Mouse (Mus musculus) inflammation-experienced regulatory T-cells, adult 6 months (primary cell): ENCODE measurements around the gene Ankrd44. TPM values are rescaled to one million over a fixed set of nuclear protein-coding genes. Genes with fewer than 3 reads are reported as not detected.

Experiments used
- ATAC-seq: one replicate; pipeline ENCODE4 v1.8.0; 2017
- polyA plus RNA-seq, 3 experiments: library from polyadenylated mRNA; unstranded; fragments of 100-300 nt; shearing (Covaris generic); gene quantifications; one replicate each; pipeline ENCODE4 v1.2.1; 2017

Gene Ankrd44
- polyA plus RNA-seq, 3 experiments from 2014 or later, result 141 to 193 (median 187) TPM

DNA sequence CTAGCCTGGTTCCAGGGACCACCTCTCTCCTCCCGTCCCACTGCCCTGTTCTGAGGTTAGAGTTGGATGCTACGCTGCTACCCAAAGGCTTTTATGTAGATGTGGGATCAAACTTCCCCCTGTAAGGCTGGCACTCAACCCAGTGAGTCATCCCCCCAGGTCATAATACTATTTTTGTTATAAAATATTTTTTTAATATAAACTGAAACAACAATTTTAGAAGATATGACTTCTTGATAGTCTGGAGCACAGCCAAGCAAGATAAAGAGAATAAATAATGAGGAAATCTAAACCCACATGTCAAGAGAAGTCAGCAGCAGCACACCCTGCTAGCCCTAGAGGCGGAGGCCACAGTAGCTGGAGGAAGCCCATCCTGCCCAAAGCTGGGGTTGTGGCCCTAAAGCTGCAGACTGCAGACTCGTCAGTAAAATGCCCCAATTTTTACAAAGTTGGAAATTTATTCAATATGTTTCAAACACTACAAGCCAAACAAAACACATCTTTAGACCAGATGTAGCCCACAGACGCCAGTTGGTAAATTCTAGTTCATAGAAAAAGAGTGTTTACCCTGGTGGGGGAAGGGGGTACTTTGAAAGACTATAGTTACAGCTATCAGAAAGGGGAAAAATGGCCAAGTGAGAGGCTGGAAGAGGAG is 79.7 kb downstream of the Ankrd44 start:
- peak; percentile 26 for ATAC-seq

- ATAC-seq, result no peak
These were observed 81.8 kb downstream of the Ankrd44 start for GRCm38 (mm10) chr1:54844361-54844760.

DNA sequence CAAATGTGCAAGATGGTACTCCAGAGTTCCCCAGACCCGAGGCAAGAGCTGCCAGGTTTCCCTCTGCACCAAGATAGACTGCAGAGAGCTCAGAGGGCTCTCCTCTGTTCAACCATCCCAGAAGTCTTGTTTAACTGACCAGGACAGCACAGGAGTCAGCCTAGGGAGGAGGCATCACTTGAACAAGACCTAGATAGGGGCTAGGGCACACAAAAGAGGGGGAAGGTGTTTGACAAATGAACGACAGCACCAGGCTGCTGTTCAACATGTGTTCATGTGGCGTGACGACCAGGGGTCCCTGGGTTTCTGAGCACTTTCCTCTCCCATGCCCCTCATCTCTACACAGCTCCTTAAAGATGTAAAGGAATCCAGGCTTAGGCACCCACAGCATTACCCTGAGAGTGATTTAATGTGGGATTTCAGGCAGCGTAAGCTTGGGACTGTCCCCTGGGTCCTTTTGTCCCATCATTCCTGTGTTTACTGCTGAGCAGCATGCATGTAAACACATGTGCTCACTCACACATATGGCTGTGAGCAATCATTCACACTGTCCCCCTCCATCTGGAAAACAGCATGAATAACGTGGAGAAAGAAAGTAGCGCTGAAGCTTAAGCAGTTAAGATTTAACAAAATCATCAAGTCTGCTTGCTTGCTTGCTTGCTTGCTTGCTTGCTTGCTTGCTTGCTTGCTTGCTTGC is 83.3 kb downstream of the Ankrd44 start:
- no peak for ATAC-seq

DNA sequence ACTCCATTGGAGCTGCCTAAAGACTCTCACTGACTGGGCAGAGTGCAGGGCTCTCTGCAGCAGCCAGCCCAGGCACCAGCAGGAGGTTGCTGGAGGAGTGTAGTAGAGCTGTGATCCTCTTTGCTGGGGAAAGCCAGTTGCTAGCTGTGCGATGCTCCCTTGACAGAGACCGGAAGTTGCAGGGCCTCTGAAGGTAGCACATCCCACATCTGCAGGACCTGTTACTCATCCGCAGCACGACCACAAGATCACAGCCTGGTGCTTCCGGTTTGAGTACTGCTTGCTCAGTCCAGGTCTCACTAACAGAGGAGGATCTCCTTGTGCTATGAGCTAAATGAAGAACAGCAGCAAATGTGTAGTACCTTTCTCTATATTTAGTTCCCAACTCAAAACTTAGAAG is 84.4 kb downstream of the Ankrd44 start:
- ATAC-seq, result peak; percentile 95

DNA sequence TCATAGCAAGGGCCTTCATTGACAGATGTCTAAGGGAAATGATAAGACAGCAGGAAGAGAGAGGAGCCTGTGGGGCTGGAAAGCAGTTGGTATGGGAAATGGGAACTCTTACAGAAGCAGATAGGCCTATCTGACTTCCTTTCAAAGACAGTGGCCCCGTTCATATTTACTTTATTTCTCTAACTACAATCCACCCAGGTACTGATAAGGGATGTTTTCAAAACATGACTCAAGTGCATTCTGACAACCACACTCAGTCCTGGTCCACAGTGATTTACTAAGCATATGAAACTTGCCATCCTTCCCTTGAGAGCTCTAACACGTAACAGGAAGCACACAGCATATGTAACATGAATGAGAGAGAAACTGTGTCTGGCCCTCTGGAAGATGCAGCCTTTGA is 86.1 kb downstream of the Ankrd44 start:
- peak; percentile 35 for ATAC-seq

DNA sequence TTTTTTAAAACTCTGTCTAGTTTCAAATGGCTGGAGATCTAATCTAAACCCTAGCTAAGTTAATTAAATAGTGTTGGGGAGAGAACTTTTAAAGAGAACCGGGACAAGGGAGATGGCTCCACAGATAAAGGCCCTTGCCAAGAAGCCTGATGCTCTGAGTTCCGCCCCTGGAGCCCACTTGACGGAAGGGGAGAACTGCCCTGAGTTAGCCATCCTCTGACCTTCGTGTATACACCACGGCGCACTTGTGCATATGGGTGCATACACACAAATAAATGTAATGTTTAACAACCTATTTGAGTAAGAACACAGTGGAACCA is 87.7 kb downstream of the Ankrd44 start:
- no peak for ATAC-seq

GRCm38 (mm10) chr1:54837721-54838485 is 88.3 kb downstream of the Ankrd44 start:
- ATAC-seq, result no peak

DNA sequence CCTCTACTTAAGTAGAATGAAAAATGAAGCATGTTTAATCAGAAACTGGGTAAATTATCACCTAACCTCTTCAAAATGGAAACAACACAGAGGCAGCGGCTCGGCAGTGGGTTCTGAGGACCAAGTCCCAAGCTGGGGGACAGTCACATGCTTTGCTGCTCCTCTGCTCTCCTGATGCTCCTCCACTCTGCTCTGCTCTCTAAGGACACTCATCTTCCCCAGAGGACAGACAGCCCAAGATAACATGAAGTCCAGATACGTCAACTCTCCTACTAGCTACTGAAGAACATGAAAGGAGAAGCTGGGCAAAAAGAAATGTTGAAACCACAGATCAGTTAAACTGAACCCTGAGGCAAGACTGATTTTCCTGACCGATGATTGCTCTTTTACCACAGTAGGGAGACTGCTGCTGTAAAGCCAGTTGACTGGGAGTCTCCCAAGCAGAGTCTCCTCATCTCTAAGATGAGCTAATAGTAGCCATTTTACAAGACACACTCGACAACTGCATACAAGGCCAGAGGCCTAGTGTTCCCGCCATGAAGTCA is 90.5 kb downstream of the Ankrd44 start:
- no peak for ATAC-seq

- ATAC-seq, result no peak
These were observed 93.0 kb downstream of the Ankrd44 start for GRCm38 (mm10) chr1:54833221-54833620.

DNA sequence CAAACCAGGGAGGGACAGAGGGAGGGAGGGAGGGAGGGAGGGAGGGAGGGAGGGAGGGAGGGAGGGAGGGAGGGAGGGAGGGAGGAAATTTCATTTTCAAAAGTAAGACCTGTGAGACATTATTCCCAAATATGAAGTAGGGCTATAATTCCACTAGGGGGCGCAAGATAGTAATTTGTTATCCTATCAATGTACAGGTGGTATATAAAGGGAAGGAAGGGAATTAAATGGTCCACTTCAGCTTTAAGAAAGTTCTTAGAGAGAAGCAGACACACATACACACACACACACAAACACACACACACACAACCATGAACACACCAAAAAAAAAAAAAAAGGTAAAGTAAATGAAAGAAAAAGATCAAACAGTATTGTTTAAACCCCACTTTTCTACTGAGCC is 93.4 kb downstream of the Ankrd44 start:
- peak; percentile 33 for ATAC-seq

DNA sequence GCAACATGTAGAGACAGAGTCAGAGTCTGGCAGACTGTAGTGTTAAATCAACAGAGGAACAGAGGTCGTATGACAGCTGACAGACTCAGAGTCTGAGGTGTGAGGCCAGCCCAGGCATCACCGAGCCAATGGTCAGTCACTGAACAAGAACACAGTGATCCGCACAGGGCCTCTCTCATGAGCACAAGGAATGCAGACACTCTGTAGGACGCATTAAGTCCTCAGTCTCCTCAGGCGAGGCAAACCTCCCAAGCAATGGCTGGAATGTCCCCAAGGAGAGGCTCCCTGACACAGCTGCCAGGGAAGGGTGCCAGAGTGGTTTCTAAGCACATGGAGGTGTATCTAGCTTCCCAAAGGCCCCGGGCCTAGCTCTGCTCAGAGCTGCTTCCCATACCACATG is 96.0 kb downstream of the Ankrd44 start:
- no peak for ATAC-seq

GRCm38 (mm10) chr1:54829681-54830213 is 96.4 kb downstream of the Ankrd44 start:
- no peak for ATAC-seq

DNA sequence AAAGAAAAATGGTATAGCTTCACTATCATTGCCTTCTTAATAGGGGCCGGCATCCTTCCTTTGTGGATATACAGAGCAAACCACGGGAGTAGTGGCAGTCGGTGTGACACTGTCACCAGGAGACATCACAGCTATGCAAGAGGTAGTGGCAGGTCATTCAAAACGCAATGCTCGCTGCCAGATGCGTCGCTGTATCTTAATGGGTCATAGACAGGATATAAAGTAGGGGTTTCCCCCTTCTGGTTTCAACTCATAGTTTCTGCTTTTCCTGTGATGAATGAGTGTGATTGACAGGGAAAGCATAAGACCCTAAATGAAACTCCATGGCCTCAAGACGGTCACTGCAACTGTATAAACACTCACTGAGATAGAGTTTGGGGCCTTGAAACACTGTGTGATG is 98.4 kb downstream of the Ankrd44 start:
- ATAC-seq, result peak; percentile 97

DNA sequence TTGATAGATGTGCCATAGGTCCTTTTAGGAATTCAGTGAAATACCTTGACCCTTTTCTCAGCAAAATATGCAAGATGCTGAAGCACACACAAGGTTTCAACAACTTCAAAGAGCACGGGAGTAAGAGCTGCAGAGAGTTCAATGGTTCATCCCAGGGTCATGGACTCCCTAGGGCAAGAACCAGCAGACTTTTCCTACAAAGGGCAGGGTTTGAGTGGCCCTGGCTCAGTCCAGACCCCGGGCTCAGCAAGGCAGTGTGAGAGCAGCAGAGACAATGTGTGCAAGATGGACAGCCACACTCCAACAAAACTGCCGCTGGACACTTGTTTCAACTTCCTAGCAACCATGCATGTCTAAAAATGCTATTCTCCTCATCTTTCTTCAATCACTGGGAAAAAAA is 98.8 kb downstream of the Ankrd44 start:
- no peak for ATAC-seq

DNA sequence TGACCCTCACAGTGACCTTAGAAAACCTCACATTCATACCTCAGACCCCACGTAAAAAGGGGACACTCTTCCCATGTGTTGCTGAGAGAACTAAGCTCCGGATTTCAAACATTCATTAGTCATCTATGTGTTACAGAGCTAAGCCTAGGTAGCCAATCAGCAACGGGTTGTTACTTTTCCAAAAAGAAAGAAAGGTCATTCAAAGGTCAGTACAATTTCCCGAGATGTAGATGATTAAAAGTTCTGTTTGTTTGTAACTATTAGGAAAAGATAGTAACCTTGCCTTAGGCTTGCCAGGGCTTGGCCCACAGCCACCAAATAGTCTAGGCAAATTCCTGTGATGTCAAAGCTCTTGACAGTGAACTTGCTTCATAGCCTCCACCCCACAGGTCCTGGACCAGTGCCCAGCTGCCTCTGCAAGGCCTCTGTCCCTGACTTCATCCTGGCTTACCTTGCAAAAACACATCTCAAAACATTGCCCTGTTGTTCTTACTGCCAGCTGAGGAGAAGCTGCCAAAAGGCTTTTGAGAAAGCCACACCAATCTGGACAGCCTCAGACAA is 99.7 kb downstream of the Ankrd44 start:
- ATAC-seq, result no peak

DNA sequence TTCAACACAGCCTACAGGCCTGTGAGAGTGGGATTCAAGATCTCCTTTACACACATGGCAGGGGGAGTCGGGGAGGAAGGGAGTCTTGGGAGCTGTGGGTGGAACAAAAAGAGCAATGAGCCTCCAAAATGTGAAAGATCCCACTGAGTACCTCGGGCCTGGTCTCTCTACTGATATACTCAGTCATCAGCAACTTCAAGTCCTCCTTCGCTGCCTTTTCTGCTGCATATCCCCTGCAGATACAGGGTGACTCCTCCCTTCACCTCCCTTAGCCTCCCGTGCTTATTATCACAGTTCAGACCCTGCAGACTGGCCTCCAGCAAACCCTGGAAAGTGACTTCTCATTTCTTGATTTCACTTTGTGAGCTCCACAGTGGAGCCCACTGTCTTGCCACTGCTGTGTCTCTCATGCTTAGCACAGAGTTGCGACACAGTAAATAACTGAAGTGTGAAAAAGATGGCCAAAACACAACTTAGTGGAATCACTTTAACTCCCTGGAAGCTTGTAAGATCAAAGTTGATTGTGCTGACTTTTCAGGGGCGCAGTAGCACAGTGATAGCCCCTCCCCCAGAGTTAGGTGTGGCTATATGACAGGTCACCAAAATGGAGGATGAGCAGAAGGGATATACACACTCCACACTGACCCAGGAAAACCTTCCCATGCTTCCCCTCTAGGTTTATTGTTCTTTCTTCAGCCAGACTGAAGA is 100.3 kb downstream of the Ankrd44 start:
- ATAC-seq, result no peak

DNA sequence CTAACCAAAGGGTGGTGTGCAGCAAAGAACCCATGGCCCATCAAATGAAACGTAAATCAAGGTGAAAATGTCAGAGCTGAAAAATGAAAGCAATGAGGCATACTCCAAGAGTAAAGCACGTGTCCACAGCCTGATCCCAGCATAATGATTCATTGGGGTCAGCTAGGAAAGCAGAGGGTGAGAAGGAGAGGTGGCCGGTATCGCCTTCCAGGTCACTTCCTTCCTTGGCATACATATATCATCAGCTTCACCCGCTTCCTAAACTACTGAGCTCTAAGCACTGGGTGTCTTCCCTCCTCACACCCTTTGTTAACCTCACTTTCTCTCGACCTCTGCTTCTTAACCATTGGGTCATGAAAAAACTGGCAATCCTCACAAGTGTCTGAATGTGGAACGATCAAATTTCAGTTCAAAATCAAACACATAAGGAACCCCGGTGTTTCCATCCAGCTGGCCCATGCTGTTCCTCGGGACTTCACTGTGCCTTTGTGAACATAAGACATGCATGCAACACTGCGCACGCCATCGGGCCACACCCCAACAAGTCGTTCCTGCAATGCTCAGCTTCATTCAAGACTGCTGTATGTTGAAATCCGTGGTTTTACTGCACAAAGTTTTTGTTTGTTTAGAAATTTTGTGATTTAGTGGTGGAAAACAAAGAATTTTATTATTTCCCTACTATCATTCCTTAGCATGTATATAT is 101.9 kb downstream of the Ankrd44 start:
- no peak for ATAC-seq

DNA sequence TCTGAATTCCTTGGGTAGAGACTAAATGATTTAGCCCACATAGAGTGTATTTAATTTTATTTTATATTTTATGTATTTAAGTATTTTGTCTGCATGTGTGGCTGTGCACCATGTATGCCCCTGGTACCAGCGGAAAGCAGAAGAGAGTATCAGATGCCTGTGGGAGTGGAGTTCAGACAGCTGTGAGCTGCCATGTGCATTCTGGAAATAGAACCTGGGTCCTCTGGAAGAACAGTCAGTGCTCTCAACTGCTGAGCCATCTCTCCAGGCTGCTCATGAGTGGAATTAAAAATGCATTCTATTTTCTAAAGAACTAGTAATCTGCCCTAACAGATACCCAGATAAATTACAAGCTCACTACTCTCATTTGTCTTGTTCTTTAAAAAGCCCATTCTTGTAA is 104.4 kb downstream of the Ankrd44 start:
- no peak for ATAC-seq

- peak; percentile 82 for ATAC-seq
These were observed 110.9 kb downstream of the Ankrd44 start for GRCm38 (mm10) chr1:54815206-54815855.

DNA sequence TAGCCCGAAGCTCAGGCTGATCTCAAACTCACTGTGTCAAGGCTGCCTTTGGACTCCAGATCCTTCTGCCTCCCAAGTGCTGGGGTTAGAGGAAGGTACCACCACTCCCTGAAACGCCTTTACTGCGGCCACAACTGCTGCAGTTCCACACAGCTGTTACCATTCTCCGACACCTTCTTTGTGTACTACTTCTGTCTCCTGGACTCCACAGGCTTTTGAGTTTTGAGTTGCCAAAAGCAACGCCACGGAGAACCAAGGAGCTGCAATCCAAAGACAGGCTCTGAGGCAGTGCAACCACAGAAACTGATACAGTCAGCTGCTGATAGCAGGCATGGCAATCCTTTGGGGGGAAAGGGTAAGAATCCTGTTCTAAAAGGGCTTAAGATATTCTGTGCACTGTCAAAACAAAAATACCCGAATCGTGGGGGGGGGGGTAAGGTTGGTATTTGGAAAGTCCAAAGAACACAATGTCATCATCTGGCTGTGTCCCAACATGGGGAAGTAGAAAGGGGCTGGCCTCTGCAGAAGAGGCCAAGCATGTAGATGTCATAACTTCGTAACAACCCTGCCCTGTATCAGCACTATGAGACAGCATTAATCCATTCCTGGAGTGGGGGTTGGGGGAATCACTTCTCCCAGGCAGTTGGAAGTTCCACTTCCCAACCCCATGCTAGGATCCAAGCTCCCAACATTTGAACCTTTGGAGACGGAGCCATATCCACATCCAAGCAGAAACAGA is 116.2 kb downstream of the Ankrd44 start:
- ATAC-seq, result no peak
